Mouse (Mus musculus) cortical plate, adult 2 months (tissue): ENCODE measurements at regions not wholly inside any gene's neighbourhood (a gene's known extent, or its start where the extent isn't known, plus 50 kb on each side); places are given as distances from the start of the nearest gene placed in this dataset.

Experiments used
- CTCF ChIP-seq: fragments of 200-500 bp; IDR thresholded peaks from 2 replicates; pipeline ENCODE4 v1.5.1; 2011; ENCODE audit warnings: mild to moderate bottlenecking, control low read depth, low read length; ENCODE audit not compliant: insufficient read depth; ENCODE audit errors: extremely low read depth
- POLR2A ChIP-seq: fragments of 200-500 bp; IDR thresholded peaks from 2 replicates; pipeline ENCODE4 v1.6.1; 2011; ENCODE audit warnings: mild to moderate bottlenecking, low read length, control low read depth; ENCODE audit not compliant: insufficient read depth; ENCODE audit errors: extremely low read depth

DNA sequence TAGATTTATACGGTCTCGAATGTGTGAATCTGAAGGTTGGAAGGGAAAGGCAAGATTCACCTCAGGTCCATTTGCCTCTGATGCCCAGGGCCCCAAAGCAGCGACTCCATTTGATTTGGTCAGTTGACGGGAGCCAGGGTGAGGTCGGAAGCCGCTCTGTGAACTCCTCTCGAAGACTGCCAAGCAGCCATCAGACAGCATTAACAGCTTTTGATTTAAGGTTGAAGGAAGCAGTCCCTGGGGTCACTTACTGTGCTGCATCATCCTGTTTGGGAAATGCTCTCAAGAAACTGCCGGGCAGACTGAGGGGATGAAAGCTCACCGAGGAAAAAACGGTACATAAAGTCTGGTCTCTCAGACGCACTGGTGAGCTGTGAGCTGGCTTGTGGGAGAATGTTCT, 62.2 kb upstream of the Atrnl1 start:
- TF ChIP-seq CTCF (no peak), POLR2A (no peak)
